Mouse (Mus musculus): ENCODE results near the gene Cgn.
"Not testable (repeated sequence)": the region's sequence is repeated elsewhere in the genome, so short reads cannot be mapped to it uniquely, and the experiment has no call there.

The Cgn gene

DNA sequence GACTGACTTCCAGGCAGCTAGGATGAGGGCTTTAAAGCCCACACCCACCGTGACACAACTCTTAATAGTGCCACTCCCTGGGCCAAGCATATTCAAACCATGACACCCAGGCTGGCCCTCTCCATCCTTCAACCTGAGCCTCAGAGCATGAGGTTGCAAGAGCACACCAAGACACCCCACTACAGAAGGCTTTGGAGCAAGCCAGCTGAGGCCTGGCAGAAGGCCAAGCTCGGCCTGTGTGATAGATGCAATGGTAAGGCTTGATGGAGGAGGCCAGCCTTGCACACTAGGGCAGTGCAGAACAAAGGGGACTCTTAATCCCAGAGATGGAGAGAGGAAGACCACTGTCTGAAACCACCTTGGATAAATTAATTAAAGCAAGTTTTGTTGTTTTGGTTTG, 3.2 kb upstream of the Cgn start:
- no peak for DNase-seq (ENCODE audit: low read depth)

DNA sequence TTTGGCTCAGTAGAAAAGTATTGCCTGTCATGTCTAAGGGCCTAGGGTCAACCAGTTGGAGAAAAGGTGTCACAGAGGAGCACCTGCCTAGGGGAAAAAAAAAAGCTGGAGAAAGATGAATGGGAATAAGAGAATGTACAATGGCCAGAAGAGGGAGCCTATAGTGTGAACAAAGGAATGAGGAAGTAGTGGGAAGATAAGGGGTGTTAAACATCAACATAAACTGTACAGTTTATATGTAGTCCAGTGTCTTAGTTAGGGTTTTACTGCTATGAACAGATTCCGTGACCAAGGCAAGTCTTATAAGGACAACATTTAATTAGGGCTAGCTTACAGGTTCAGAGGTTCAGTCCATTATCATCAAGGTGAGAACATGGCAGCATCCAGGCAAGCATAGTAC, 2.8 kb upstream of the Cgn start:
- no peak for DNase-seq (ENCODE audit: low read depth)

- DNase-seq (ENCODE audit: low read depth) = no peak
These were observed 959 bp upstream of the Cgn start for GRCm38 (mm10) chr3:94787122-94787780.

- no peak for DNase-seq (ENCODE audit: low read depth)
These were observed 334 bp downstream of the Cgn start for GRCm38 (mm10) chr3:94785958-94786357.

DNA sequence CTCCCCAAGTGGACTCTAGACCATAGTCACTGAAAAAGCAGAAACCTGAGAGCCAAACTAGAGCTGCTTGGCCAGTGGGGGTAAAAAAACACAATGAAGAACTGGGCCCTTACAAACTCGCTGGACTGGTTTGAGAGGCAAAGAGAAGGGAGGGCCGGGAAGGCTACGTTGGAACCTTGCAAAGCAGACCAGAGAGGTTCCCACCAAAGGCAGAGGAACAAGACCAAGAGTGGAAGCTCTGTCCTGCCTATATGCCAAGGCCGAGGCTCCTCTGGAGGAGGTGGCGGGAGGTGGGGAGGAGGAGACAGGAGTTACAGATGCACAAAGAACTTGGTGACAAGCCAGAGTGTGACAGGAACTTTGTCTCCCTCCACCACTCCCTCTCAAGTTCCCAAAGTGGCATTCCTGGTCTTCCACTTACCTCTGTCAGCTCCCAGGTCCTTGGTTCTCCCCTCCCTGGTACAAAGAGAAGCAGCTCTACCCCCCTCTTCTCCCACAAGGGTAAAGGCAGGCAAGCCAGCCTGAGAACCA, 2.1 kb downstream of the Cgn start:
- no peak for DNase-seq (ENCODE audit: low read depth)

DNA sequence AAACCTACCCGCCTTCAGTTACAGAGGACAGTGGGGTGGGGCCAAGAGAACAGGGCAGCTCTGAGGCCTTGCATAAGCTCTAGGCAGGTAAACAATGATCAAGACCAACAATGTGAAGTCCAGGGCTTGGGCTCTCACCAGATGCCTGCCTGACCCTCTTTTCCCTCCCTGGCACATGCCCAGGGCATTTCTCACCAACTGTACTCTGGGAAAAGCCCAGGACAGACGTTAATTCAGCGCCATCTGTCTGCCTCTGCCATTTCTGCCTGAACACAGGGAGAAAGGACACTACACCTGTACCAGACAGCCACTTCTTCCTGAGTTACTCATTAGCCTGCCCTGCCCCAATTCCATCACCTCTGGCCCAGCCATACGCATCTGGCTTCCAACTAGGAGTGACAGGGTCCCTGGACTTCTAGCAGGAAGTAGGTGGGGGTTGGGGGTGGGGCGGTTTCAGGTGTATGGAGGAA, 2.8 kb downstream of the Cgn start:
- no peak for DNase-seq (ENCODE audit: low read depth)

DNA sequence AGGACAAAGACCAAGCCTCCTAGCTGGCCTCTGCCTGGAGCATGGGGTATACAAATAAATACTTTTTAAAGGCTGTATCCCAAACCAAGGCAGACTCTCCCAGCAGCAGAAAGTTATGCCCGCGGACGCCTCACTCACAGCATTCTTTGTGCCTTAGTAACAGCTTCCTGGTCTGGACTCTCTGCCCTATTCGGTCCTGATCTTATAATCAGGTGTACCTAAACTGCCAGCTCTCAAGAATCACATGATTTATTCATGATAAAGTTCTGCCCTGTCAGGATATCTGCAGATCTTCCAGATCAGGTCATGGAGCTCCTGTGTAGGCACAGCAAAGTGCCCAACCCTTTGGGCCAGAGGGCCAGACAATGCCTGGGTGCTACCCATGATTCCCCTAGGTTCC, 3.4 kb downstream of the Cgn start:
- DNase-seq (ENCODE audit: low read depth) = no peak

- DNase-seq (ENCODE audit: low read depth) = no peak
These were observed 4.9 kb downstream of the Cgn start for GRCm38 (mm10) chr3:94781356-94781755.

- no peak for DNase-seq (ENCODE audit: low read depth)
These were observed 10.4 kb downstream of the Cgn start for GRCm38 (mm10) chr3:94775886-94776285.

GRCm38 (mm10) chr3:94774039-94774438, 12.3 kb downstream of the Cgn start:
- DNase-seq (ENCODE audit: low read depth) = no peak

DNA sequence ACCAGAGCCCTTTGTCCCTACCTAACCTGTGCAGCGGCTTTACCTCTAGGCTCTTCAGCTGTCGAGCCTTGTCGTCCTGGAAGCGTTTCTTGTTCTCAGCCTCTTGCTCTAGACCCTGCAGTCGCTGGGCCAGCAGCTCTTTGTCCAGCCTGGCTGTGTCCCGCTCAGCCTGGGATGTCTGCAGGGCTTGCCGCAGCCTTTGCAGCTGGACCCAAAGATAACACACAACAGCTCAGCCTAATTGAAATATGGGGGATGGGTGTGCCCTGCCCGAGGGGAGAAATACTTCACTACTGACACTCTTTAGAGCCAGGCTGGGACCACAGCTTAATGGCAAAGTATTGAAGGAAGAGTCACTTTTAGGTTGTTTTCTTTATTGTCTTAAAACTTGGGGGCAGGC, 20.8 kb downstream of the Cgn start:
- DNase-seq (ENCODE audit: low read depth) = not testable (repeated sequence)

DNA sequence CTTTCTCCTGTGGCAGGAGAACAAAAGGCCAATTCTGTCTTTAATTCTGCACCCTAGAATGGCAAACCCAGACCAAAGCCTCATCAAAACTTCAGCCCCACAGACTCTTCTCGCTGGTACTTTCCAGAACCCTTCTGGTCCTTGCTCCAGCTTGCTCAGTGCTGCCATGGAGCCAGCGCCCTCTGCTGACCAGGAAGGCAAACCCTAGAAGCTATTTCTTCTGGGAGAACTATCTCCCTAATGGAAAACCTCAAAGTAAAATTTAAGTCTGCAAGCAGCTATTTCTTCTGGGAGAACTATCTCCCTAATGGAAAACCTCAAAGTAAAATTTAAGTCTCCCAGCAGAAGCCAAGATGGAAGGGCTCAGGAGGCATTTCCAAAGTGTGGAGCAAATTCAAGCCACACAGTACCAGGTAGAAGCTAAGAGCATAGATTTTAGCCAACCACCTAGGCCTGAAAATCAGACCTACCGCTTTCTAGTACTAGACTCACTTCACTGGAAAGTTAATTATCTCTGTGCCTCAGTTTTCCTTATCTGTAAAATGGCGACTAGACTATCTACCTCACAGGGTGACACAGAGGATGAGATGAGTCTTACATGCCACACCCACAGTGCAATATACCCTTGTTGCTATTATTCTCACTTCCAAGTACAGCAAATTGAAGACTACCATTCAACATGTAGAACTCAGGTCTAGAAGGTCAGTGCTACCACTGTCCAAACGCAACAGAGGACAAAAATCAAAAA, 21.6 kb downstream of the Cgn start:
- DNase-seq (ENCODE audit: low read depth) = not testable (repeated sequence)

GRCm38 (mm10) chr3:94758427-94758826, 27.9 kb downstream of the Cgn start:
- DNase-seq (ENCODE audit: low read depth) = not testable (repeated sequence)

- not testable (repeated sequence) for DNase-seq (ENCODE audit: low read depth)
These were observed 28.3 kb downstream of the Cgn start for GRCm38 (mm10) chr3:94758056-94758409.

GRCm38 (mm10) chr3:94757251-94758055, 28.8 kb downstream of the Cgn start:
- not testable (repeated sequence) for DNase-seq (ENCODE audit: low read depth)

DNA sequence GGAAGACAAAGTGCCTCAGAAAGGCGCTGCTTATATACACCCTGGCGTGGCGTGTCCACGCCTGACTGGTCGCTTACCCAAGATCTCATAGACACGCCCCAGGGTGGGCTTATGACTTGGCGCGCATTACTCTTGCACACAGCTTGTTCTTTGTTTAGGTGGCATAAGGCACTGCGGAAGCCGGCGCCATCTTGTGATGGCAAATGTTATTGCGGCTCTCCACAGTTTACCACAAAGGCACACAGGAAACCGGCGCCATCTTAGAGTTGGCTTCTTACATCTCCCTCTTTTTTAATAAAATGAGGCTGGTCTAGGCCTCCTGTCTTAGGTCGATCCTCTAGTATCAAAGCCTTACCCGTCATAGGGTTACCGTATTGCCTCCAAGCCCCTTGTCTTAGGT, 40.6 kb downstream of the Cgn start:
- no peak for DNase-seq (ENCODE audit: low read depth)

DNA sequence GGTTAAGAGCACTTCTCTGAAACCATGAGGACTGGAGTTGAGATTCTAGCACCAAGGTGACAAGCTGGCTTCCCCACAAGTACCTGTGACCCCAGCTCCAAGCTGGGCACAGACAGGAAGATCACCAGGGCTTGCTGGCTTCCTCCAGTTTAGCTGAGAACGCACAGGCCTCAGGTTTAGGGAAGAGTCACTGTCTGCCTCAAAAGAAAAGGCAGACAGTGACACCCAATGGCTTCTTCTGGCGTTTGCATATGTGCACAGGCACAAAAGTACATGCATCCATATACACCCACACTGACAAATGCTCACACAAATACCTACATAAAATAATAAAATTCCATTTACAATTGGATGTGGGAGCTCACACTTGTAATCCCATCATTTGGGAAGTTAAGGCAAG, 62.7 kb downstream of the Cgn start:
- DNase-seq (ENCODE audit: low read depth) = not testable (repeated sequence)

DNA sequence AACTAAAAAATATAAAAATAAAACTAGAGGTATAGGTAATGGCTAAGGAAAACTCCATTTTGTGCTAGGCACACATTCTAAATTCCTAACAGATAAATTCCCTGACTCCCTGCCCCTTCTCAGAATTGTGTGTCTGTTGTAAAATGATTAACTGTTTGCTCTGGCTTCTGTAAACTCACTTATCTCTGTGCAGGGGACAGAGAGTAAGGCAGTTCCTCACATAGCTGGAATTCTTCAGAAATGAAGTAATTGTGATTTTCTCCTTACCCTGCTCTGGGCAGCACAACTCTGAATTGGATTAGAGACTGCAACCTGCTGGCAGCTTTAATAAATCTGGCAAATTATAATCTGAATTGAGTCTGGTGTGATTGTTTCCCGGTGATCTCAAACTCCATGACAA, 68.0 kb downstream of the Cgn start:
- DNase-seq (ENCODE audit: low read depth) = not testable (repeated sequence)

DNA sequence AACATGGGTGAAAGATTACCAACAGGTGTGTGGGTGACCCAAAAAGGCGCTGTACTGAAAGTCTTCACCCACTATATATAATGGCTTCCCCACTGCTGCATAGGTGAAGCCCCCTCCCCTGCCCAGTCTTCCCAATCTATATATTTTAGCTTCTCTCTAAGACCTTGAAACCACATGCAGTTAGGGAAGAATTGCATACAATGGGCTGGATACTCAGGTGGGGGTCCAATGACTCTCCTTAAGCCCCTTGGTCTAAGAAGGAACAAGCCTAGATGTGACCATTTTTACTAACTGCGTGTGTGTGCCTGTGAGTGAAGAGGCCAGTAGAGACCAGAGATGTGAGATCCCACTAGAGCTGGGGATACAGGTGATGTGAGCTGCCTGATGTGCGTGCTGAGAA, 72.9 kb downstream of the Cgn start:
- not testable (repeated sequence) for DNase-seq (ENCODE audit: low read depth)

- not testable (repeated sequence) for DNase-seq (ENCODE audit: low read depth)
These were observed 75.7 kb downstream of the Cgn start for GRCm38 (mm10) chr3:94710591-94710990.

Measured in c-Kit-positive CD71-positive TER-119-negative erythroid progenitor cells, embryonic 14.5 days (primary cell).